Mouse (Mus musculus) liver, adult (tissue): Measurements from ENCODE around the gene Ckb.

ENCODE experiments used
- GATA4 ChIP-seq: IDR thresholded peaks from 2 replicates; pipeline ENCODE4 v1.6.1; 2014; ENCODE audit warnings: mild to moderate bottlenecking, low read length; ENCODE audit not compliant: insufficient replicate concordance

Gene Ckb

DNA sequence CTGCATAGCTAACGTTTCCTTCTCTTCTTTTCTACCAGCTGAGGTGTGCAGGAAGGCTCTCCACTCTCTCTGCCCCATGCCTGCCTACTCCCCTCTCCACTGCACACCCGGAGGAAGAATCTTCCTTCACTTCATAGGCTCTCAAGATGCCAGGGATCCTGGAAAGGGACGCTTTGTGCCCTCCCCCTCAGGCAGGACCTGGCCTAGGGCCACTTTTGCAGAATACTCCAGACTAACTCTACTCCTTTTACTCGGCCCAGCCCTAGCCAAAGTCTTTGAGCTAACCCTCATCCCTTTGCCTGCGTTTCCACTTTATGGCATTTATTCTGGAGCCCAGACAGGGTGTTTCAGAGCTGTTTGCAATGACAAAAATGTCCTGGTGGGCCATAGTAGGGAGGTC is 5.3 kb upstream of the Ckb start:
- no peak for TF ChIP-seq GATA4

DNA sequence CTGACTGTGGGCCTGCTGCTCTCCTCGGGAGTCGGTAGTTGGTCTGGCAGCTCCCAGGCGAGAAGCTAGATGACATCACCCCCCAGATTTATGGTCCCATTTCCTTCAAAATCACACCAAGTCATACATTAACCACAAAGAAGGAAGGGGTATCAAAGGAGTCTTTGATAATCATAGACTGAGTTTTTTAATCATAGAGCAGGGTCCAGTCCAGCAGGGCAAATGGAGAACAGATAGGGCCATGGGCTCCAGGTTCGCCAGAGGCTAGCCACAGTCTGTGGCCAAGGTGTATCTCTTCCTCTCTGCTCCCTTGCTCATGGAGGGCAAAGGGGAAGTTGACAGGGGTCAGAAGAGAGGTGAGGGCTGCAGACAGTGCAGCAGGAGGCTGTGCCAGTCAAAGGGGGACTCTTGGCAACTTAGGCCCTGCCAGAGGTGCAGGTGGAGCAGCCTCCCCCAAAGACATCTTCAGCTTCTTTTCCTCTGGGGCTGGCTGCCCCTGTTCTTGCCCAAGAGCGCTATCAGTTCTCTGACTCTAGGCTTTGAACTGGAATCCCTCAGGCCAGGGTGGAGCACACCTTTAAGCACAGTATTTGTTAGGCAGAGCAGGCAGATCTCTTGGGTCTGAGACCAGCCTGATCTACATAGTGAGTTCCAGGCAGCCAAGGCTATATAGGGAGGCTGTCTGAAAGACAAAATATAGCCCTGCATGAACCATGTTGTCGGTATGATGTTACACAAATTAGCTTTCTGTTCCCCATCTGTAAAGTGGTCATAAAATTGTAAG is 3.9 kb upstream of the Ckb start:
- no peak for TF ChIP-seq GATA4

GRCm38 (mm10) chr12:111674850-111675486 is 2.8 kb upstream of the Ckb start:
- no peak for TF ChIP-seq GATA4

DNA sequence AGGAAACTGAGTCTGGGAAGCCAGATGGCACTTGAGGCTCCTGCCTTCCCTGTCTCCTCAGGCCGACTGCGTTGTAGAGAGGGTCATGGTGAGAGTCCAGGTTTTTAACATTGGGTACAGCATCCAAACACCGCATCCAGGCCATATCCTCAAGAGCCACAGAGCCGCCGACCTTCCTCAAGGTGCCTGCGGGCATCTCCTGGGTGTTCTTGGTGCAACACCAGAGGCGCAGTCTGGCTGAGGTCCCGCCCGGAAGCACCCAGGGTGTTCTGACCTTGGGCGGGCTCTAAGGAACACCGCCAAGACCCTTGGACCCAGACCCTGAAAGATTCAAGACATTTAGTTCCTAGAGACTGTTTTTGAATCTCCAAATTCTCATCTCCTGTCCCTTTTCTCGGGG is 443 bp upstream of the Ckb start:
- no peak for TF ChIP-seq GATA4

DNA sequence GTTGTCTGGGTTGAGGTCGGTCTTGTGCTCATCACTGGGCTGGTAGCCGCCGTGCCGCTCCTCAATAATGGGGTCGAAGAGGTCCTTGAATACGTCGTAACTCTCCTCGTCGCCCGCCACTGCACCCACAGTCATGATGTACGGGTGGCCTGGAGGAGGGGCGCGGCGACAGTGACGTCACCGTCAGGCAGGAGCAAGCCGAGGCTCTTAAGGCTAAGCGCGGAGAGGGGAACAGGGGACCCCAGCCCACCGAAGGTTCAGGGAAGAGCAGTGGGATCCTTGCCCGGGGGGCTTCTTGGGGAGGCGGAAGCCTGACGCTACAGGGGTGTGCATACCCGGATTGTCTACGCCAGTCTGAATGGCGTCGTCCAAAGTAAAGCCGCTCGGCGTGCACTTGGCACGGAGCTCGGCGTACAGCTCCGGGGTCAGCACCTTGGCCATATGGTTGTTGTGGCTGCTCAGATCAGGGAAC is 671 bp downstream of the Ckb start:
- no peak for TF ChIP-seq GATA4

DNA sequence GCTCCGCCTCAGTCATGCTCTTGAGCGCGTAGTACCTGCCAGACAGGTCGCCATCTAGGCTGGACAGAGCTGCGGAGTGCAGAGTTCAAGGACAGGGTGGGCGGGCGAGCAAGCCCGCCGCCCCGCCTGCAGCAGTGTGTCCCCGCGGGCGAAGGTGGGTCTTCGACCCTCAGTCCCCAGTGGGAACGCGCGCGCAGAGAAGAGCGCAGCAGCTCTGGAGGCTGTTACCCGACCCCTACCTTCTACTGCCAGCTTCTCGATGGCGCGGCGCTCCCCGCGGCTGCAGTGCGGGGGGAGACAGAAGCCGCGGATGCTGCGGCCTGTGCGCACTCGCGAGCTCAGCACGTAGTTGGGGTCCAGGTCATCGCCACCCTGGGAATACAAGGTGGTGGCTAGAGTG is 1.2 kb downstream of the Ckb start:
- TF ChIP-seq GATA4: no peak

DNA sequence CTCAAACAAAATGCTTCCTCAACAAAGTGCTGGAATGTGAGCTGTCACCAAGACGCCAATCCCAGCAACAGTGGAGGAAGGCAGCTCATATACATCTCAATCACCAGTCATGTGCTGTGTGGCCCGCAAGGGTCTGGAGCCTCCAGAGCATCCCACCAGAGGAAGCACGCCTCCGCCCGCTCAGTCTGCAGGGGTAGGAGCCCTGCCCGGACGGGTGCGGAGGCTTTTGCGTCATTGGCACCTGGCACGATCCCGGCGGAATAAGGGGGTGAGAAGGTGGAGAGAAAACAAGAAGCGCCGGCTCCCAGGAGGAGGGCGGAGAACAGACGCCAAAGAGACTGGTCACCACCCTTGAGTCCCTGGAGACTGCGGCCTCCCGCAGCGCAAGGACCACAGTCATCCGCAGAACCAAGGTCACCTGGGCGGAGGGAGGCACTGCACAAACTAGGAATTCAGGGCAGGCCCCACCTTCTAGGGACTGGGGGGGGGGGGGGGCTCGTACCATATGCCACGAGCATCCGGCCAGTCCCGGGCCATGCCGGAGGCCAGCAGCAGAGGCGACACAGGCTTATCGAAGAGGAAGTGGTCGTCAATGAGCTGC is 1.7 kb downstream of the Ckb start:
- TF ChIP-seq GATA4: no peak

GRCm38 (mm10) chr12:111669961-111670360 is 2.2 kb downstream of the Ckb start:
- TF ChIP-seq GATA4: no peak

DNA sequence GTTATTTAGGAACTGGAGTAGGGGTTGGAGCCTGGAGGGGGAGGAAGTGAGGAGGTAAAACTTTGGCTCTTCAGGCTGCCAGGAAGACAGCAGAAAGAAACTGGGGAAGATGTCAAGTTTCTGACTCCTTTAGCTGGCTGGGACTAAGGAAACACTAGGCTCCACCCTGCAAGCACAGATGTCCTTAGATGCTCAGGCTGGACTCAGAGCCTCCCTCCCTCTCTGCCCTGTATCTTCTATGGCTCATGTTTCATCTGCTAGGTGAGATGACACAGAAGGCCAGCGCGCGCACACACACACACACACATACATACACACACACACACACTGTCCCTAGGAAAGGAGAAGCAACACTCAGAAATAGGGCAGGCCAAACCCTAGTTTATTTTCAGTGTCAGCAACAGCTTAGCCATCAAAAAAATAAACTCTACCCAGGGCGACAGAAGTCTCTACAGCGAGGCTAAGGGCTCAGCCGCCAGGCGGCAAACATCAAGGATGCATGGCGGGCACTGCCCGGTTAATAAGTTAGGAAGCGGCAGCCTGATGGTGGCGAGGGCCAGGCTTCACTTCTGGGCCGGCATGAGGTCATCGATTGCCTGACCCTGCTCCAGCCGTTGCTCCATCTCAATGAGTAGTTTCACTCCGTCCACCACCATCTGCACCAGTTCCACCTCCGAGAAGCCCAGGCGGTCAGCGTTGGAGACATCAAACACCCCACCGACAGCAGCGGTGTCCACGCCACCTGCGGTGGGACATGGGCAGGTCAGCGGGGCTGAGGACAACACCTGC is 2.9 kb downstream of the Ckb start:
- no peak for TF ChIP-seq GATA4

- no peak for TF ChIP-seq GATA4
Observed at GRCm38 (mm10) chr12:111668457-111668912, 3.7 kb downstream of the Ckb start.

DNA sequence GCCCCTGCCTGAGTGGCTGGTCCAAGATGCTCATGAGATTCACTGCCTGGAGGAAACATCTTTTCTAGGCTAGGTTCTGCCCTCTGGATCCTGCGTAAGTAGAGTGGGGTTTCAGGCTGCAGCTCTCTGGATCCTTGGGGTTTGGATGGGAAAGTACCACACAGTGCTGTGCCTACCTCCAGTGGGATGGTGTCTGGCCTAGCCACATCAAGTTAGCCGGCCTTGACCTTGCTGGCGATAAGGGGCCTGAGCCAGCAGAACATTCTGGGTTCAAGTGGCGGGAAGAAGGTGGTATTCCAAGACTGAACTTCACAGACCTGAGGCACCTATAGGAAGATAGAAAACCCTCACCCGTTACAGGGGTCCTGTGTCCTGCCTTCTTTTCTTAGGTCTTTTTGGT is 4.7 kb downstream of the Ckb start:
- TF ChIP-seq GATA4: no peak

- TF ChIP-seq GATA4: no peak
Observed at GRCm38 (mm10) chr12:111666380-111666779, 5.8 kb downstream of the Ckb start.

DNA sequence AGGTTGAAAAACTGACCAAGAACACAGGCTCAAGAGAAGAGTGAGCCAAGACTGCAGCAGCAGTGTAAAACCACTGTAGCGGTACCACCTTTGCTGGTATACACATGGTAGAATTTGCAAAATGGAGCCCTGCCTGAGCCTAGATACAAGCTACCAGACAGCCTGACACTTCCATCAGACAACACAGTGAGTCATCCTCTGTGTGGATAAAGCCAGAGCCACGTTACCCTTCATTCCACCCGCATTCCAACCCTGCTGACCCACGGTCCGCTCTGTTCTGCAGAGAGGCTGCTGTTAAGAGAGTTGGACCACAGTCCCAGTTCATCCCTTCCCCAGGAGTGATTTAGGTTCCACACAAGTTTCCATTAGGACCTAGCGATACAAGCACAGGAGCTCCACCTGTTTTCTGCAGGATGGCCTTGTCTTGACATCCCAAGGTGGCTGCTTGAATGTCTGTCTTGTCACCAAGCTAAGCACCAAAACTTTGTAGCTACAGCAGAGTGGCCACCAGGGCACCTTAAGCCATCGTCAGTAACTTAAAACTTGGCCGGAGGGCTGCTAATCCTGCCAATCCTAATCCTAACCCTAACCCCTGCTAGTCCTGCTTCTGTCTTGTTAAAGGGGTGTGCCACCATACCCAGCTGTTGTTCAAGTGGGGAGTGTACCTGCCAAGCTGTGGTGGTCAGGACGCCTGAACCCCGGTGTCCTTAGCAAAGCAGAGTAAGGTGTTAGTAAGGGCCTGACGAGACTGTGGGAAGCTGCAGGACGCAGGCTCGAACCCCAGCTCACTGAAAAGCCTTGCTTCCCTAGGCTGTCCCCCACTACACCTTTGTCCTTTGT is 6.9 kb downstream of the Ckb start:
- no peak for TF ChIP-seq GATA4

DNA sequence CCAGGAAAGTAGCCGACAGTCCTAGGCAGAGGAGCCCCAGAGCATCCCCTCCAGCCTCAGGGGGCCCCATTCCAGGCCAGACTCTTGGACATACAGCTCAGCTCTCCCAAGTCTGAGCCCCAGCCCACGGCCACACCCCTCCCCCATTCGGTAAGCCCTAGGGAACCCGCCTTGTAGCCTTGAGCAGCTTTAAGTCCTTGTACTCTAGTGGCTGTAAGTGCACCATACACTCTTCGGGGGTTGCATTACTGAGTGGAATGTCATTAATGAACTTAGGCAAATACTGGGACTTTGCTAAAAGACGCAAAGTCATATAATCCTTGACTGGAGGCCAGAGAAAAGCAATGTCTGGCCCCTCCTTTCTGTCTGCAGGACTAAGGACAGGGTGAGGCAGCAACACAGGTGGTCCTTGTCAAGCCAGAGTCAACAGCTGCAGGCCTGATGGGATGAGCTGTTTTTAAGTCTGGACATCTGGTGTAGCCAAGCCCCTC is 7.9 kb downstream of the Ckb start:
- no peak for TF ChIP-seq GATA4
